Comparison of ENCODE assay signal across 8 mouse cellular contexts in genomic region chr2:33370777-33371647, GRCm38 (mm10). TPM values are rescaled to one million over a fixed set of nuclear protein-coding genes. Genes with fewer than 3 reads are reported as not detected.
DNase-seq lines count a peak whose midpoint lies in the region; ATAC-seq and TF ChIP-seq lines count a peak whose summit lies in the region.

Gene Ralgps1 (minus strand): TSS chr2:33371486.

- H3K9ac ChIP-seq in embryonic facial prominence, embryonic 13.5 days, result peak within 1 kb of the TSS; percentile 67
- peak within 1 kb of the TSS; percentile 48 for H3K9ac ChIP-seq in limb, embryonic 12.5 days (replicated peaks)
- peak within 1 kb of the TSS; percentile 62 for H3K9ac ChIP-seq in midbrain, embryonic 15.5 days

- H3K4me1 ChIP-seq in embryonic facial prominence, embryonic 13.5 days, result peaks cover 4% of the 10 kb centered on the region
- H3K4me1 ChIP-seq in kidney, adult 2 months (ENCODE audit: control insufficient read depth, insufficient read depth, low read length), result peaks cover 13% of the 10 kb centered on the region
- peaks cover 7% of the 10 kb centered on the region for H3K4me1 ChIP-seq in limb, embryonic 12.5 days (replicated peaks)
- H3K4me1 ChIP-seq in midbrain, embryonic 15.5 days, result peaks cover 27% of the 10 kb centered on the region
- H3K4me1 ChIP-seq in spleen, adult 2 months (ENCODE audit: control insufficient read depth, insufficient read depth, insufficient read length), result peaks cover 2% of the 10 kb centered on the region; the same call in 1 of the 2 replicates

- under 1% methylated on average over 43 of the region's 74 CpGs for WGBS in embryonic facial prominence, embryonic 13.5 days
- under 1% methylated on average over 55 of the region's 74 CpGs for WGBS in kidney, adult 2 months
- 1% methylated on average over 64 of the region's 74 CpGs for WGBS in limb, embryonic 12.5 days
- WGBS in midbrain, embryonic 15.5 days, result 0% methylated on average over 49 of the region's 74 CpGs
- WGBS in spleen, adult 2 months, result 1% methylated on average over 60 of the region's 74 CpGs

- peak within 1 kb of the TSS; percentile 89 for H3K27ac ChIP-seq in embryonic facial prominence, embryonic 13.5 days
- peak within 1 kb of the TSS; percentile 98 for H3K27ac ChIP-seq in kidney, adult 2 months (ENCODE audit: insufficient read depth, low read depth, low read length)
- peak within 1 kb of the TSS; percentile 90 for H3K27ac ChIP-seq in limb, embryonic 12.5 days
- peak within 1 kb of the TSS; percentile 97 for H3K27ac ChIP-seq in midbrain, embryonic 15.5 days
- peak within 1 kb of the TSS; percentile 89 for H3K27ac ChIP-seq in spleen, adult 2 months (ENCODE audit: insufficient read depth, low read length)

- H3K9me3 ChIP-seq in embryonic facial prominence, embryonic 13.5 days, result no peaks in the 10 kb centered on the region
- H3K9me3 ChIP-seq in limb, embryonic 12.5 days, result no peaks in the 10 kb centered on the region
- H3K9me3 ChIP-seq in midbrain, embryonic 15.5 days, result no peaks in the 10 kb centered on the region

- H3K27me3 ChIP-seq in embryonic facial prominence, embryonic 13.5 days, result no peaks in the 10 kb centered on the region
- H3K27me3 ChIP-seq in kidney, adult 2 months (replicated peaks; ENCODE audit: control insufficient read depth, insufficient read depth, low read length), result no peaks in the 10 kb centered on the region
- no peaks in the 10 kb centered on the region; the same call in 1 of the 2 replicates for H3K27me3 ChIP-seq in limb, embryonic 12.5 days
- H3K27me3 ChIP-seq in midbrain, embryonic 15.5 days (replicated peaks), result no peaks in the 10 kb centered on the region
- H3K27me3 ChIP-seq in spleen, adult 2 months (ENCODE audit: control insufficient read depth, insufficient read depth, low read length), result no peaks in the 10 kb centered on the region

- peak within 1 kb of the TSS; percentile 67 for H3K4me3 ChIP-seq in embryonic facial prominence, embryonic 13.5 days
- H3K4me3 ChIP-seq in kidney, adult 2 months (ENCODE audit: insufficient read depth, low read depth, low read length), result peak within 1 kb of the TSS; percentile 99
- H3K4me3 ChIP-seq in limb, embryonic 12.5 days (replicated peaks), result peak within 1 kb of the TSS; percentile 70
- H3K4me3 ChIP-seq in midbrain, embryonic 15.5 days, result peak within 1 kb of the TSS; percentile 52
- peak within 1 kb of the TSS; percentile 100 for H3K4me3 ChIP-seq in spleen, adult 2 months (ENCODE audit: extremely low read depth, insufficient read depth, insufficient read length)

- DNase-seq in 3134 (ENCODE audit: extremely low read depth, insufficient read length, low spot score), result peak; percentile 98
- DNase-seq in adrenal gland, postnatal 36 days, result peak; percentile 97 to 99
- peak; percentile 97 to 99 for DNase-seq in heart, adult 18-20 months
- DNase-seq in kidney, adult 2 months, result peak; percentile 99
- DNase-seq in spleen, adult 2 months (ENCODE audit: low read depth in 1 of 2, low spot score in 2 of 2), result peak; percentile 81 to 96

- no peak for TF ChIP-seq CTCF in kidney, adult 2 months (conservative IDR thresholded peaks at IDR 0.05; ENCODE audit: insufficient read depth, insufficient read length, low read depth, low read length)
- TF ChIP-seq CTCF in spleen, adult 2 months (IDR thresholded peaks at IDR 0.05; ENCODE audit: extremely low read depth, insufficient read depth, insufficient read length, insufficient replicate concordance), result no peak

- no peaks in the 10 kb centered on the region for H3K36me3 ChIP-seq in embryonic facial prominence, embryonic 13.5 days
- H3K36me3 ChIP-seq in kidney, adult 2 months (ENCODE audit: control insufficient read depth, insufficient read depth, low read length), result no peaks in the 10 kb centered on the region
- no peaks in the 10 kb centered on the region for H3K36me3 ChIP-seq in limb, embryonic 12.5 days
- H3K36me3 ChIP-seq in midbrain, embryonic 15.5 days (replicated peaks), result no peaks in the 10 kb centered on the region
- H3K36me3 ChIP-seq in spleen, adult 2 months (ENCODE audit: control insufficient read depth, insufficient read depth, low read length), result no peaks in the 10 kb centered on the region; the same call in 1 of the 2 replicates

- peak; percentile 98 for ATAC-seq in embryonic facial prominence, embryonic 13.5 days (ENCODE audit: insufficient number of reproducible peaks, insufficient read depth, low FRiP score, low TSS enrichment, low read depth)
- peak; percentile 100 for ATAC-seq in limb, embryonic 12.5 days (ENCODE audit: insufficient number of reproducible peaks, insufficient read depth, low FRiP score, low TSS enrichment, low read depth)
- ATAC-seq in midbrain, embryonic 15.5 days (replicated peaks), result peak; percentile 99

- H3K4me2 ChIP-seq in embryonic facial prominence, embryonic 13.5 days, result peak within 1 kb of the TSS; percentile 71
- peak within 1 kb of the TSS; percentile 77 for H3K4me2 ChIP-seq in limb, embryonic 12.5 days
- H3K4me2 ChIP-seq in midbrain, embryonic 15.5 days, result peak within 1 kb of the TSS; percentile 73

- TF ChIP-seq POLR2A in kidney, adult 2 months (IDR thresholded peaks at IDR 0.05; ENCODE audit: low read depth, low read length), result no peak
- no peak for TF ChIP-seq POLR2A in spleen, adult 2 months (IDR thresholded peaks at IDR 0.05; ENCODE audit: low read depth, low read length)

RNA-seq across cellular contexts. Expression of gene Ralgps1, which starts in this region (rescaled TPM):
- 1 to 10 TPM; 3.6 to 4.3 TPM for total RNA-seq in adrenal gland, postnatal 36 days (2021)
- polyA plus RNA-seq in embryonic facial prominence, embryonic 13.5 days (2015; fragmentation: Nextera tagmentation; extraction: Ambion mirVana), result 4.0 and 4.9 TPM in 2 replicates
- 1 to 10 TPM; 6.6 to 7.3 TPM for total RNA-seq in heart, adult 18-20 months (2021)
- polyA plus RNA-seq in kidney, adult 2 months (2012; rRNA removed), result 4.9 and 5.6 TPM in 2 replicates
- polyA plus RNA-seq in limb, embryonic 12.5 days (2016; fragmentation: Nextera tagmentation; extraction: Ambion mirVana), result 4.8 and 5.2 TPM in 2 replicates
- polyA plus RNA-seq in midbrain, embryonic 15.5 days (2015; fragmentation: Nextera tagmentation; extraction: Ambion mirVana), result 47.6 and 53.1 TPM in 2 replicates
- 4.5 and 4.8 TPM in 2 replicates for polyA plus RNA-seq in spleen, adult 2 months (2012; rRNA removed)

Comparison
In these comparisons a context has a peak if more than half of its experiments do, and no peak if none do; other contexts are left out.
1. Peak in every context shown above with its lines: DNase-seq, ATAC-seq, H3K4me3 ChIP-seq and H3K27ac ChIP-seq.